Mouse (Mus musculus) embryonic facial prominence, embryonic 15.5 days (tissue): ENCODE results near the gene S100a5. TPM values are rescaled to one million over a fixed set of nuclear protein-coding genes. Genes with fewer than 3 reads are reported as not detected.

ENCODE experiments used
- ATAC-seq: fragments of 200-750 bp; cut with Nextera tagmentation; 2 replicates; pipeline ENCODE4 v1.8.0; 2017; ENCODE audit warnings: low read depth, moderate TSS enrichment; ENCODE audit not compliant: insufficient number of reproducible peaks, low FRiP score, low TSS enrichment
- H3K27ac ChIP-seq: fragments of 300-500 bp; sonication (generic); replicated peaks from 2 replicates; pipeline ENCODE4 v1.5.1; 2015; ENCODE audit warnings: mild to moderate bottlenecking, inconsistent platforms
- H3K27me3 ChIP-seq: fragments of 300-500 bp; sonication (generic); 2 replicates; pipeline ENCODE4 v1.6.1; 2015; ENCODE audit warnings: inconsistent platforms
- H3K36me3 ChIP-seq: fragments of 300-500 bp; sonication (generic); 2 replicates; pipeline ENCODE4 v1.6.1; 2015; ENCODE audit warnings: mild to moderate bottlenecking, inconsistent platforms
- H3K4me1 ChIP-seq: fragments of 300-500 bp; sonication (generic); 2 replicates; pipeline ENCODE4 v1.6.1; 2015; ENCODE audit warnings: inconsistent platforms
- H3K4me2 ChIP-seq: fragments of 300-500 bp; sonication (generic); replicated peaks from 2 replicates; pipeline ENCODE4 v1.6.1; 2015; ENCODE audit warnings: mild to moderate bottlenecking, inconsistent platforms
- H3K4me3 ChIP-seq: fragments of 300-500 bp; sonication (generic); replicated peaks from 2 replicates; pipeline ENCODE4 v1.5.1; 2015; ENCODE audit warnings: mild to moderate bottlenecking, inconsistent platforms
- H3K9ac ChIP-seq: fragments of 300-500 bp; sonication (generic); 2 replicates; pipeline ENCODE4 v1.6.1; 2015; ENCODE audit warnings: inconsistent platforms
- H3K9me3 ChIP-seq: fragments of 300-500 bp; sonication (generic); replicated peaks from 2 replicates; pipeline ENCODE4 v1.6.1; 2016; ENCODE audit warnings: inconsistent platforms
- WGBS: fragments of 180-500 bp; shearing (Covaris S2); methylation state at CpG from one replicate; pipeline ENCODE4 v1.1.7; 2015; 5-methylcytosine and 5-hydroxymethylcytosine counted together
- polyA plus RNA-seq: library from polyadenylated mRNA; unstranded; fragments of >200 nt; fragmentation: Nextera tagmentation; extraction: Ambion mirVana; gene quantifications from 2 replicates; pipeline ENCODE4 v1.2.1, GENCODE M21; 2015

The S100a5 gene
- polyA plus RNA-seq, 1 experiment from 2014 or later, result 3.1 TPM

DNA sequence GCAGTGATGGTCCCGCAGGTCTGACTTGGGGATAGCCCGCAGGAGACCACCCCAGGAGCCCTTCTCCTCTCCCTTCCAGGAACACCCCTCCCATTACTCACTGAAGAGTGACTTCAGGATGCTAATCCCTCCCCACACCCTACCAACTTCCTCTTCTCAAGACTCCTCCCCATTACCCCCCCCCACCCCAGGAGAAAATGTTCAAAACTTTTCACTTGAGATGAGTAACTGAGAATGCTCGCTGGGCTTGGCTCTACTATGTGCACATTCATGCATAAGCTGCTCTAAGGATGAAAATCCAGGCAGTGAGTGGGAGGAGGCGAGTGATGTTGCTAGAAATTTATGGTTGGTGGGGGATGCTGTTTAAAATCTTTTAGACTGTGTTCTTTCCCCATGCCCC is 3.7 kb downstream of the S100a5 start:
- no peak overlapping the region for H3K9ac ChIP-seq
- no peaks in the 10 kb centered on the region for H3K9me3 ChIP-seq
- 59% methylated on average over 4 of the region's 4 CpGs for WGBS
- H3K4me2 ChIP-seq, result no peak overlapping the region
- 0 out of 2 replicates have a peak overlapping the region, but pooled peaks have one; percentile 44 for H3K27ac ChIP-seq
- H3K4me3 ChIP-seq, result no peak overlapping the region
- H3K36me3 ChIP-seq, result no peaks in the 10 kb centered on the region
- no peak for ATAC-seq
- peaks cover 40% of the 10 kb centered on the region for H3K4me1 ChIP-seq
- H3K27me3 ChIP-seq, result no peaks in the 10 kb centered on the region

DNA sequence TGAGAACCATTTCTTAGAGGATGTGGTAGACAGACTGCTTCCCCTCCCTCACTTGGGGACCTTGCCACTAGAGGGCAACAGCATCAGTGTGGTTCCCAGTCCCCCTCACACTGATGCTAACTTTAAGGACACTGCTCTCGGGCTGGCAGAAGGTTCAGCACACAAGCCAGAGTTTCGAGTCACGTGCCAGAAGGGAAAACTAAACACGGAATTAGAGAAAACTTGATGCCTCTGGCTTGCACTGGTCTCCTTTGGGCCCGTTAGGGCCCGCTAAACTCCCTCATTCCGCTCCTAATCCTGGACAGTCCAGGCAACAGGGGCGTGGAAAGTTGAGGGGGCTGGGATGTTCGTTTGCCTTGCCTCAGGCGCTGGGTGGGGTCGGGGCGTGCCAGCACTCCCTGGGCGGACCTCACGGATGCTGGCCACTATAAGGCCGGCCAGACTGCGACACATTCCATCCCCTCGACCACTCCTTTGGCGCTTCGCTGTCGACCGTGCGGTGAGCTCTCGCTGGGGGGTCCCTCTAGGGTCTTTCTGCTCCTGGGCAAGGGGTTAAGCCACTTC is 4.5 kb downstream of the S100a5 start, which contains the start of gene S100a6:
TSS of gene S100a6 (plus strand) at position 155 of the 564 bp plus-strand sequence.
- Histone ChIP-seq H3K36me3 (no peaks in the 10 kb centered on the region), H3K27me3 (no peaks in the 10 kb centered on the region), H3K9ac (no peak within 1 kb of the TSS), H3K4me2 (peak within 1 kb of the TSS; percentile 74), H3K4me3 (peak within 1 kb of the TSS; percentile 44), H3K9me3 (no peaks in the 10 kb centered on the region), H3K4me1 (peaks cover 35% of the 10 kb centered on the region), H3K27ac (peak within 1 kb of the TSS; percentile 44; the same call in 1 of the 2 replicates)
- peak; percentile 76 for ATAC-seq
- 1% methylated on average over 23 of the region's 23 CpGs for WGBS

DNA sequence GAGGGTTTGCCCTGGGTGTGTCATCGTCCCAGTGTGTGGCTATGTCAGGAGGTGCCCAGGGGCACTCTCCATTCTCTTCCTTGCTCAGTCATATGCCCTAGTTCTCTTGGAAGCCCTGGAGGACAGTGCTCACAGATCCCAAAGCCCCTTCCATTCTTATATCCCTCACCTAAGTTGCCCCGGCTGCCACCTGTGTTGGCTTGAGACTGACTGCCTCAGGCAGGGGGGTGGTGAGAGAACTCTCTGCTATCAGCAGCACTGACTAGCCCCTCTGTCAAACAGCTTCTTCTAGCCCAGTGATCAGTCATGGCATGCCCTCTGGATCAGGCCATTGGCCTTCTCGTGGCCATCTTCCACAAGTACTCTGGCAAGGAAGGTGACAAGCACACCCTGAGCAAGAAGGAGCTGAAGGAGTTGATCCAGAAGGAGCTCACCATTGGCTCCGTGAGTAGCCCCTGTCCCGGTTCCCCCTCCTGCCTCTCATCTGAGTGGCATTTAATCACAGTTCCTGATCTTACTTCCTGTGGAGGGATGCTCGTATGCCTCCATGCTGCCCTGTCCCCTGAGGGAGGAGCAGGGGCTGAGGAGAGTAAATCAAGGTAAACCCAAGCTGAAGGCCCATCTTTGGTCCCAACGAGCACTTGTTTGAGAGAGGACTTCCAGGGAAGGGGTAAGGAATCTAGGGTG is 5.3 kb downstream of the S100a5 start:
- no peaks in the 10 kb centered on the region for H3K9me3 ChIP-seq
- H3K4me2 ChIP-seq, result peak overlapping the region; percentile 74
- peaks cover 35% of the 10 kb centered on the region for H3K4me1 ChIP-seq
- no peak overlapping the region for H3K9ac ChIP-seq
- no peak for ATAC-seq
- no peaks in the 10 kb centered on the region for H3K36me3 ChIP-seq
- H3K27me3 ChIP-seq, result no peaks in the 10 kb centered on the region
- peak overlapping the region; percentile 44 for H3K4me3 ChIP-seq
- peak overlapping the region; percentile 44; the same call in 1 of the 2 replicates for H3K27ac ChIP-seq
- 47% methylated on average over 7 of the region's 7 CpGs for WGBS

DNA sequence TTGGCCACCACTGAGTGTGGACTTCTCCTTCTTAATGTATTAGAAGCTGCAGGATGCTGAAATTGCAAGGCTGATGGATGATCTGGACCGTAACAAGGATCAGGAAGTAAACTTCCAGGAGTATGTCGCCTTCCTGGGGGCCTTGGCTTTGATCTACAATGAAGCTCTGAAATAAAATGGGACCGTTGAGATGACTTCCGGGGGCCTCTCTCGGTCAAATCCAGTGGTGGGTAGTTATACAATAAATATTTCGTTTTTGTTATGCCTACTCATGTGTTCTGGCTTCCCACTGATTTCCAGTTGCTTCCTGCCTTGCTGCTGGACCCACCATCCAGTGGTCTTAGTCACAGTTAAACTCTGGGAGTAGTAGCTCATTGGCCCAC is 5.8 kb downstream of the S100a5 start:
- H3K4me3 ChIP-seq, result peak overlapping the region; percentile 44
- no peaks in the 10 kb centered on the region for H3K27me3 ChIP-seq
- WGBS, result 85% methylated on average over 6 of the region's 6 CpGs
- no peaks in the 10 kb centered on the region for H3K36me3 ChIP-seq
- no peaks in the 10 kb centered on the region for H3K9me3 ChIP-seq
- H3K4me1 ChIP-seq, result peaks cover 35% of the 10 kb centered on the region
- no peak for ATAC-seq
- peak overlapping the region; percentile 74 for H3K4me2 ChIP-seq
- H3K9ac ChIP-seq, result no peak overlapping the region
- H3K27ac ChIP-seq, result no peak overlapping the region

DNA sequence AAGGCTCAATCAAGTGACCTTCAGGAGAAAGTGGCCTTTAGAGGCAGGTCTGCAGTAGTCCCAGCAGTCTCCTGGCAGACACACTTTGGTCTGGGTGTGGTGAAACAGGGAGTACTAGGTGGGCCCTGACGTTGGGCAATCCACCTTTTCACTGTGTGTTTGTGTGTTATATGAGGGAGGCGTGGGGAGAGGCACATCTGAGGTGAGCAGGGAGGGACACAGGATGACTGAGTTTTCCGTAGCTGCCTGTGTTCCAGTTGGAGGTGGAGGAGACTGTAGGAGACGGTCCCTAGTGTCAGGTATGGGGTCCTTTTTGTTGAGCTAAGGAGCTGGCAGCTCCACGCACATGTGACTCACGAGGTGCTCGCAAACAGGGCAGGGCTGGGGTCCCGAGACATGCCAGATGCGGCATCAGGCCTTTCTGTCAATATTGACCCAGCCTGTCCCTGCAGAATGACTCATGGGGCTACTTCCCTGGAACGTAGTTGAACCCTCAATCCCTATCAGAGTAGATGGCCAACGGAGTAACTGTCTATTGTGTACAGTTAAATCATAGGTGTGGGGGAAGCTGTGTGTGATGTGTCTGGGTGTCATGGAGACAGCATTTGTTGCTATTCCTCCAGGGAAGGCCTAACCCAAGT is 6.4 kb downstream of the S100a5 start:
- WGBS, result 77% methylated on average over 11 of the region's 11 CpGs

DNA sequence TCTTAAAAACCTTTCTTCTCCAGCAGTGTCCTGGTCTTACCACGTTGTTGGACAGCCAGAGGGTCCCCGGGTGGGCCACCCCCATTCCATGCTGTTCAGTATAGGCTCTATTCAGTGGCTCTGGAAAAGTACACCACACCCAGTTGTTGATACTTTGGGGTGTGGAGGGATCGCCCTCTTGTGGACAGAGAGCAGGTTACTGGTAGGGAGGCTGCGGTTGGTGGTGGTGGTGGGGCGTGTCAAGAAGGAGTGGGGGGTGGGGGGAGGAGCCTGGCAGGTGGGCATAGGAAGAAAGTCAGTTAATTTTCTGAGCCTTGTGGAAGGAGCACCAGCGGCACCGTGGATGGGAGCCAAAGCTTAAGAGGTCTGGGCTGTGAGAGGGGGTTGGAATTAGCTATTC is 7.1 kb downstream of the S100a5 start:
- WGBS, result 5% methylated on average over 7 of the region's 7 CpGs
- H3K4me2 ChIP-seq, result peak overlapping the region; percentile 74
- peak; percentile 71 for ATAC-seq

More for the DNA sequence above, 6.4 kb downstream of the S100a5 start:
- no peaks in the 10 kb centered on the region for H3K9me3 ChIP-seq
- H3K4me1 ChIP-seq, result peaks cover 35% of the 10 kb centered on the region
- H3K4me2 ChIP-seq, result peak overlapping the region; percentile 74
- H3K27me3 ChIP-seq, result no peaks in the 10 kb centered on the region
- no peak overlapping the region for H3K27ac ChIP-seq
- ATAC-seq, result 0 out of 2 replicates have a peak, but pooled peaks have one; percentile 8
- H3K4me3 ChIP-seq, result peak overlapping the region; percentile 44; the same call in 1 of the 2 replicates
- H3K36me3 ChIP-seq, result no peaks in the 10 kb centered on the region
- H3K9ac ChIP-seq, result no peak overlapping the region

DNA sequence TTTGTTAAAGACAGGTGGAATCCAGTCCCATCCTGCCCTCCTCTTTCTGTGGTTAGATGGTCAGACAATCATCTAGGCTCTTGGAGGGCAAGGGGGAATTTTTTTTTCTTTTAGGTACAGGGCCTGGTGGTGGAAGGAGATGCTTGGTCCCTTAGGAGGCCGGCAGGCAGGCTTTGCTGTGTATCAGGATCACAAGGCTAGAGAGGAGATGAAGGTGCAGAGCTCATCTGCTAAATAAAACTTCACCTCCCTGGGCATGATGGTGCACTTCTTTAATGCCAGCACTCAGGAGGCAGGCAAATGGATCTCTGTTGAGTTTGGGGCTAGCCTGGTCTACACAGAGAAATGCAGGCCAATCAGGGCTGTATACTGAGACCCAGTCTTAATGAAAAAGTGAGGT is 7.6 kb downstream of the S100a5 start:
- Histone ChIP-seq H3K4me3 (no peak overlapping the region), H3K36me3 (no peaks in the 10 kb centered on the region), H3K4me1 (peaks cover 35% of the 10 kb centered on the region), H3K9me3 (no peaks in the 10 kb centered on the region), H3K4me2 (0 out of 2 replicates have a peak overlapping the region, but pooled peaks have one; percentile 74), H3K9ac (no peak overlapping the region), H3K27me3 (no peaks in the 10 kb centered on the region), H3K27ac (no peak overlapping the region)
- no peak for ATAC-seq
- 75% methylated on average over 1 of the region's 1 CpGs for WGBS

More for the DNA sequence above, 7.1 kb downstream of the S100a5 start:
- Histone ChIP-seq H3K36me3 (no peaks in the 10 kb centered on the region), H3K27me3 (no peaks in the 10 kb centered on the region), H3K9me3 (no peaks in the 10 kb centered on the region), H3K27ac (no peak overlapping the region), H3K4me1 (peaks cover 35% of the 10 kb centered on the region), H3K9ac (no peak overlapping the region), H3K4me3 (no peak overlapping the region)

DNA sequence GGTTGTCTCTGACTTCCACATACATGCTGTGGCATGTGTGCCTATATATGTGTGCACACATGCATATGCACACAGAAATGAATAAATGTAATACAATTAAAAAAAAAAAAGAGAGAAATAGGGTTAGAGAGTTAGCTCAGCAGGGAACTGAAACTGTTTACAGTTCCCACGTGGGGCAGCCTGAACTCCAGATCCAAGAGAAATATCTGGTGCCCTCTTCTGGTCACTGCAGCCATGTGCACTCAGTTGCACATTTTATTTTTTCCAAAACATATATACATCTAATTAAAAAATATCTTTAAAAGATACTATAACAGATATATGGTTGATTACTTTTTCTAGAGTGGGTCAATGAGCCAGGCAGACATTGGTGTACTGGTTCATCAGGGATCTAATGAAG is 9.3 kb downstream of the S100a5 start:
- no peaks in the 10 kb centered on the region for H3K36me3 ChIP-seq
- H3K9me3 ChIP-seq, result no peaks in the 10 kb centered on the region
- no peak for ATAC-seq
- peaks cover 29% of the 10 kb centered on the region for H3K4me1 ChIP-seq
- WGBS, result 15% methylated on average over 1 of the region's 1 CpGs
- H3K4me2 ChIP-seq, result no peak overlapping the region
- H3K27ac ChIP-seq, result no peak overlapping the region
- H3K9ac ChIP-seq, result no peak overlapping the region
- H3K4me3 ChIP-seq, result no peak overlapping the region
- H3K27me3 ChIP-seq, result no peaks in the 10 kb centered on the region

DNA sequence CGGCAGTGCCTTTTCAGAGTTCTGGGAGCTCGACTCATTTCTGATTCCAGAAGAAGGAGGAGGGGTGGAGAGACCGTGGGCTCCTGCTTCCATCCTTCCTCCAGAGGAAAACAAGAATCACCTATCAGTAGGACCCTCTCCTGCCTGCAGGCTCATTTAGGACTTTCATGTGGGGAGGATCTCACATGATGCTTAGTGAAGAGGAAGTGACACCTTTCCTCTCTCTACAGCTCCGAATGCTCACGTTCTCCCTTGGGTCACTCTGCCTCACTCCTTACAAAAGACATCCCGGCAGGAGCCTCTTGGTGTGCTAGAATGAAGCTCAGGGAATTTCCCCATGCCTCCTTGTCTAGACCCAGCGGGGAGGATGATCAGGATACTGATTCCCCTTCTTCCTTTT is 13.2 kb downstream of the S100a5 start:
- Histone ChIP-seq H3K9ac (no peak overlapping the region), H3K4me3 (no peak overlapping the region), H3K4me1 (peaks cover 16% of the 10 kb centered on the region), H3K9me3 (no peaks in the 10 kb centered on the region), H3K27me3 (no peaks in the 10 kb centered on the region), H3K27ac (no peak overlapping the region), H3K4me2 (no peak overlapping the region), H3K36me3 (no peaks in the 10 kb centered on the region)
- 57% methylated on average over 7 of the region's 7 CpGs for WGBS
- no peak for ATAC-seq

DNA sequence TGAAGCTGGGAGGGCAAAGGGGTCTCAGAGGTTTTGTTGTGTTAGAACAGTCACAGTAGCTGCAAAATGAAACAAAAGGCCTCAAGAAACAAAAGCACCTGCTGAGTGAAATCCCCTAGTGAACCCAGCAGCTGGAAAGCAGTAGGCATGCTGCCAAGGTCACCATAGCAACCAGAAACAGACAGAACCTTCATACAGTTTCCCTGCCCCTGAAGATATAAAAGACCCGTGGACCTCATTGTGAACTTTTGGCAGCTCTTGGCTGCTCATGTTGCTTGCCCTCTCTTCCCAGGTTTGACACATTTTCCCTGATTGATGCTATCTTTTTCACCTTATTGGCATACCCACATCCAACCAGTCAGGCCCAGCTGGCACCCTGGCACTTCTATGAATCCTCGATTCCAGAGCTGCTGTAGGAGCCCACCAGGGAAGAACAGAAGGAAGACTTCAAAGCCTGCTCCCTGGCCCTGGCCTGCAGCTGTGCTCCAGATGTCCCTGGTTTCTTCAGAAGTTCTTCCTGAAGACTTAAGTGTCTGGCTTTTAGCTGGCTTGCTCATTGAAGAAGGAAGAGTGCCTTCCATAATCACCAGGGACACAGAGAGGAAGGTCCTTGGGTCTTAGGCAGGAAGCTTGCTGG is 15.2 kb downstream of the S100a5 start:
- Histone ChIP-seq H3K36me3 (no peaks in the 10 kb centered on the region), H3K4me3 (no peak overlapping the region), H3K27me3 (no peaks in the 10 kb centered on the region), H3K9ac (no peak overlapping the region), H3K27ac (no peak overlapping the region; the same call in 1 of the 2 replicates), H3K9me3 (no peaks in the 10 kb centered on the region), H3K4me1 (peaks cover 16% of the 10 kb centered on the region), H3K4me2 (no peak overlapping the region)
- WGBS, result 7% methylated on average over 2 of the region's 2 CpGs
- ATAC-seq, result peak; percentile 44; the same call in 1 of the 2 replicates

DNA sequence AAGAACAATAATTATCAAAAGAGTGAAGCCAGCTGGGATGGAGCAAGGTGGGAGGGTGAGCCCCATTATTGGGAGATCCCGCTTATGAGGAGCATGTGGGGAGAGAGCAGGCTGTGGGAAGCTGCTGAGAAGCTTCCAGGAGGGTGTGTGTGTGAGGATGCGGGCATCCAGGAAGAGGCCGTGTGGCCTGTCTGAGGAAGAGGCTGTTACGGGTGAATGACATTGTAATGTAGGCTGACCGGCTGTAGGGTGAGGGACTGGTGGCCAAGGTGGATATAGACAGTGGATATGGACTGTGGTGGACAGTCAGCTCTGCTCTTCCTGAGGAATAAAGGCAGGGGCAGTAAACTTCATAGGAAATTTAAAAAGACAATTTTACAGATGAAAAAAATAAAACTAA is 17.2 kb downstream of the S100a5 start:
- Histone ChIP-seq H3K36me3 (no peaks in the 10 kb centered on the region), H3K9ac (no peak overlapping the region), H3K9me3 (no peaks in the 10 kb centered on the region), H3K4me1 (peaks cover 16% of the 10 kb centered on the region), H3K4me2 (no peak overlapping the region), H3K27me3 (no peaks in the 10 kb centered on the region), H3K4me3 (no peak overlapping the region), H3K27ac (no peak overlapping the region)
- ATAC-seq, result no peak
- WGBS, result 73% methylated on average over 5 of the region's 5 CpGs
